Mouse (Mus musculus): ENCODE results near the gene Pycr2.
"Not testable (repeated sequence)": the region's sequence is repeated elsewhere in the genome, so short reads cannot be mapped to it uniquely, and the experiment has no call there.

DNA sequence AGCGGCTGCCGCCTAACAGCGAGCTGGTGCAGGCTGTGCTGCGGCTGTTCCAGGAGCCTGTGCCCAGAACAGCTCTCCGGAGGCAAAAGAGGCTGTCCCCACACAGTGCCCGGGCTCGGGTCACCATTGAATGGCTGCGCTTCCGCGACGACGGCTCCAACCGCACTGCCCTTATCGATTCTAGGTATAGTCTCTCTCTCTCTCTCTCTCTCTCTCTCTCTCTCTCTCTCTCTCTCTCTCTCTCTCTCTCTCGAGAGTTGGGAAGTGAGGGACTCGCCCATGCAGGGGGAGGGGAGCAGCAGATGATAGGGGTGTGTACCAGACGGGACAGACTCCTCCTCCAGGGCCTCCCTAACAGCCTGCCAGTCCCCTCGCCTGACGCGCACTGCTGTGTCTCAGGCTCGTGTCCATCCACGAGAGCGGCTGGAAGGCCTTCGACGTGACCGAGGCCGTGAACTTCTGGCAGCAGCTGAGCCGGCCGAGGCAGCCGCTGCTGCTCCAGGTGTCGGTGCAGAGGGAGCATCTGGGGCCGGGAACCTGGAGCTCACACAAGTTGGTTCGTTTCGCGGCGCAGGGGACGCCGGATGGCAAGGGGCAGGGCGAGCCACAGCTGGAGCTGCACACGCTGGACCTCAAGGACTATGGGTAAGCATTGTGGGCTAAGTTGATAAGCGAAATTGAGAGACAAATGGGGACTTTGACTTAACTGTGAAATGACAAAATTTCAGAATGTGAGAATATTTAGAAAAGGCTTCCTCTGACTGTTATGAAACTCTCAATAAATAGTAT lies 32.7 kb downstream of the Pycr2 start:
- TF ChIP-seq CTCF (IDR thresholded peaks at IDR 0.05; ENCODE audit: borderline replicate concordance, insufficient read depth, low read depth, low read length); POLR2A (IDR thresholded peaks at IDR 0.05; ENCODE audit: borderline replicate concordance, insufficient read depth, low read length): not testable (repeated sequence)

All from cerebellum, adult 2 months (tissue).